Mouse (Mus musculus) ES-E14 (cell line): ENCODE measurements at regions not wholly inside any gene's neighbourhood (a gene's known extent, or its start where the extent isn't known, plus 50 kb on each side); places are given as distances from the start of the nearest gene placed in this dataset.

Source experiments
- CHD2 ChIP-seq: IDR thresholded peaks from 2 replicates; pipeline ENCODE4 v1.6.1; 2014; ENCODE audit warnings: mild to moderate bottlenecking, low read depth, low read length, inconsistent platforms
- MAFK ChIP-seq: IDR thresholded peaks from 2 replicates; pipeline ENCODE4 v1.6.1; 2014; ENCODE audit warnings: mild to moderate bottlenecking, low read depth, low read length, inconsistent platforms; ENCODE audit not compliant: insufficient read depth

DNA sequence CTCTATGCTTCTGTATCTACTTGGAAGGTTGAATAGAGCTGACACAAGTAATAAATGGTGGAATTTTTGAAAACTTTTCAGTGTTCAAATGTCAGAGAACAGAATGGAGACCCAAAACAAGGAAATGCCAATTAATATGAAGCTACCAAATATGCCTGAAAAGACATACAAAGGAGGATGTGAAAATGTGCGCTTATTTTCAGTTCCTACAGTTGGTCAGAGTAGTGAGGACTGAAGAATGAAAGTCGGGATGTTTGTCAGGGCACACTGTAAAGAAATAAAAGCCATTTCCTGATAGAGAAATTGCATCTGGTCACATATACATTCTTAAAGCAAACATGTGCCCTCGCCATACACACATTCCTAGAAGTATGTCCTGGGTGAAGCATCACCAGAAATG lies 56.0 kb upstream of the Dkk2 start:
- TF ChIP-seq CHD2 (no peak), MAFK (no peak)
